Mouse (Mus musculus) mouse trophoblast stem cell (cell line): ENCODE results near the gene Nim1k.

ENCODE experiments used
- in situ Hi-C, 2 experiments: fragments of 300-500 bp; cut with MseI, MboI; formaldehyde crosslinking; loops; 2 replicates in 1 of 2; 3 replicates in 1 of 2; pipeline ENCODE4 v1.15.1; 2025

Gene Nim1k

GRCm38 (mm10) chr13:119755681-119756471 is at the start of gene Nim1k:
TSS of gene Nim1k (minus strand) at chr13:119755882.
- in situ Hi-C loops: no loop called here

- in situ Hi-C loops: no loop called here
Measured at GRCm38 (mm10) chr13:119797656-119798055, 42.0 kb upstream of the Nim1k start.

- in situ Hi-C loops: no loop called here
Measured at GRCm38 (mm10) chr13:119792791-119793404, 37.2 kb upstream of the Nim1k start.

GRCm38 (mm10) chr13:119791580-119792135 is 36.0 kb upstream of the Nim1k start:
- in situ Hi-C loops: no loop called here

- in situ Hi-C loops: no loop called here
Measured at GRCm38 (mm10) chr13:119790761-119791579, 35.3 kb upstream of the Nim1k start, which contains the start of gene Zfp131. TSS of gene Zfp131 (minus strand) at chr13:119790889.

GRCm38 (mm10) chr13:119789851-119790717 is 34.4 kb upstream of the Nim1k start:
- in situ Hi-C loops: no loop called here

- in situ Hi-C loops: no loop called here
Measured at GRCm38 (mm10) chr13:119783581-119783980, 27.9 kb upstream of the Nim1k start.

- in situ Hi-C loops: no loop called here
Measured at GRCm38 (mm10) chr13:119768541-119768940, 12.9 kb upstream of the Nim1k start.

- in situ Hi-C loops: no loop called here
Measured at GRCm38 (mm10) chr13:119766480-119766879, 10.8 kb upstream of the Nim1k start.

GRCm38 (mm10) chr13:119756831-119757230 is 1.1 kb upstream of the Nim1k start:
- in situ Hi-C loops: no loop called here

GRCm38 (mm10) chr13:119755141-119755547 is 538 bp downstream of the Nim1k start:
- in situ Hi-C loops: no loop called here

- in situ Hi-C loops: no loop called here
Measured at GRCm38 (mm10) chr13:119754635-119755020, 1.1 kb downstream of the Nim1k start.

- in situ Hi-C loops: no loop called here
Measured at GRCm38 (mm10) chr13:119753859-119754634, 1.6 kb downstream of the Nim1k start.

- in situ Hi-C loops: no loop called here
Measured at GRCm38 (mm10) chr13:119746930-119747329, 8.8 kb downstream of the Nim1k start.

GRCm38 (mm10) chr13:119743470-119743869 is 12.2 kb downstream of the Nim1k start:
- in situ Hi-C loops: no loop called here

GRCm38 (mm10) chr13:119742711-119743415 is 12.8 kb downstream of the Nim1k start:
- in situ Hi-C loops: no loop called here

- in situ Hi-C loops: no loop called here
Measured at GRCm38 (mm10) chr13:119741390-119742237, 14.1 kb downstream of the Nim1k start.

- in situ Hi-C loops: loop anchor here in 1 of 2 experiments (10.0 kb wide), 1 partner anchor 87 kb away; no protein-coding TSS in a partner anchor
Measured at GRCm38 (mm10) chr13:119731448-119731847, 24.2 kb downstream of the Nim1k start.
